ENCODE assay signal across 15 mouse cellular contexts in the genomic region with DNA sequence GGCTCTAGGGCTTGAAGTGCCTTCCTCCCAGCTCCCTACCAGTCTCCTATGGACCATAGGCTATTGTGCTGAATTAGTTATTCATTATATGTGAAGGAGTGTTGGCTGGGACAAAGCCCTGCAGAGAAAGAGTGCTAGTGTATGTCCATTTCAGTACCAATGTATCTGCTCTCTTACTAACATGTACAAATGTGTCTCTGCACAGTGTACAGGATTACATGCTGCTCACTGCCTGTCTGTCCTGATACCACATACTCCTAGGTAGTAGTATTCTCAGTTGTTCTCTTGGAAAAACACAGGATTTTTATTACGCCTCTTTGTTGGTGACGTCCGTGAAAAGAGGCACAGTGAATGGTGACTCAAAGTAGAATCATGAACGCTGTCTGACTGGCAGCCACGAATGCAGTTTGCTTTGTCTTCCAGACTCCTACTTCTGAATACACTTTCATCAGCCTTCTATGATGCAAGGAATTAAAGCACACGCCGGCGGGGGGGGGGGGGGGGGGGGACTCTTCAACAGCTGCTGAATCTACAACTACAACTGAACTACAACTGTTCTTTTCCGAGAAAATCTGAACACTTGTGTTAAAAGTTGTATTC.
DNase-seq lines count a peak whose midpoint lies in the region; ATAC-seq and TF ChIP-seq lines count a peak whose summit lies in the region.
"Had no signal": no experiment of that assay in that cellular context is flagged by ENCODE, and none has a peak within 500 bp of the region (broad histone marks: within the 10 kb centered on the region; RNA-seq: fewer than 3 reads in every experiment).

No protein-coding gene starts in this region.

- no peak overlapping the region for H3K9ac ChIP-seq in hindbrain, embryonic 16.5 days (ENCODE audit: low read depth, low read length)
- no peak overlapping the region for H3K9ac ChIP-seq in forebrain, embryonic 13.5 days
- H3K9ac ChIP-seq in hindbrain, postnatal 0 days (replicated peaks; ENCODE audit: low read length) = no peak overlapping the region
- H3K9ac ChIP-seq: limb, embryonic 13.5 days; liver, embryonic 15.5 days had no signal

- H3K4me2 ChIP-seq in hindbrain, embryonic 16.5 days (ENCODE audit: low read length) = no peak overlapping the region; the same call in 1 of the 2 replicates
- peak overlapping the region; percentile 16 for H3K4me2 ChIP-seq in forebrain, embryonic 13.5 days
- H3K4me2 ChIP-seq in hindbrain, postnatal 0 days (ENCODE audit: low read depth, low read length) = no peak overlapping the region
- H3K4me2 ChIP-seq: limb, embryonic 13.5 days; liver, embryonic 15.5 days had no signal

- DNase-seq in hindbrain, embryonic 10.5 days (ENCODE audit: low spot score) = no peak
- peak; percentile 67 for DNase-seq in NIH3T3 (ENCODE audit: low read depth)
- no peak for DNase-seq in hindbrain, postnatal 0 days (ENCODE audit: low spot score)
- no peak for DNase-seq in left cerebral cortex, postnatal 14 days (ENCODE audit: low spot score in 2 of 2)
- DNase-seq in cerebellum, adult 11-12 months = no peak
- DNase-seq: adrenal gland, postnatal 10 days; cerebellum, postnatal 14 days; heart, postnatal 10 days; right cerebral cortex, postnatal 25 days had no signal

- no peak for ATAC-seq in hindbrain, embryonic 16.5 days
- peak; percentile 57; the same call in 1 of the 2 replicates for ATAC-seq in forebrain, embryonic 13.5 days
- 0 out of 2 replicates have a peak, but pooled peaks have one; percentile 38 for ATAC-seq in hindbrain, postnatal 0 days
- no peak for ATAC-seq in megakaryocyte-erythroid progenitor cell, adult 5-6 weeks (replicated peaks; ENCODE audit: low FRiP score, low TSS enrichment, poor library complexity, severe bottlenecking)

- intact Hi-C loops in left cerebral cortex, postnatal 14 days (cut with DNase I) = no loop called here

- TF ChIP-seq CTCF in hindbrain, postnatal 0 days (IDR thresholded peaks at IDR 0.05; ENCODE audit: low read depth) = no peak

- 37% methylated on average over 9 of the region's 9 CpGs for WGBS in hindbrain, embryonic 10.5 days
- WGBS in hindbrain, embryonic 16.5 days = 23% methylated on average over 9 of the region's 9 CpGs
- 9% methylated on average over 9 of the region's 9 CpGs for WGBS in forebrain, embryonic 13.5 days
- WGBS in hindbrain, postnatal 0 days = 15% methylated on average over 9 of the region's 9 CpGs

- no peaks in the 10 kb centered on the region for H3K9me3 ChIP-seq in hindbrain, embryonic 10.5 days
- H3K9me3 ChIP-seq in hindbrain, embryonic 16.5 days (ENCODE audit: control insufficient read depth, low read length) = no peaks in the 10 kb centered on the region
- H3K9me3 ChIP-seq in forebrain, embryonic 13.5 days (replicated peaks) = no peaks in the 10 kb centered on the region
- H3K9me3 ChIP-seq in hindbrain, postnatal 0 days (ENCODE audit: low read length) = no peaks in the 10 kb centered on the region
- H3K9me3 ChIP-seq: limb, embryonic 13.5 days; liver, embryonic 15.5 days had no signal

- peaks cover 52% of the 10 kb centered on the region for H3K4me1 ChIP-seq in hindbrain, embryonic 10.5 days (replicated peaks)
- peaks cover 33% of the 10 kb centered on the region for H3K4me1 ChIP-seq in hindbrain, embryonic 16.5 days (ENCODE audit: control insufficient read depth, insufficient read depth, low read depth, low read length)
- H3K4me1 ChIP-seq in forebrain, embryonic 13.5 days = peaks cover 57% of the 10 kb centered on the region
- peaks cover 8% of the 10 kb centered on the region; the same call in 1 of the 2 replicates for H3K4me1 ChIP-seq in hindbrain, postnatal 0 days (ENCODE audit: insufficient read depth, low read length)

- H3K27me3 ChIP-seq in hindbrain, embryonic 10.5 days (ENCODE audit: insufficient read depth, poor library complexity, severe bottlenecking) = no peaks in the 10 kb centered on the region
- H3K27me3 ChIP-seq in hindbrain, embryonic 16.5 days (replicated peaks; ENCODE audit: control insufficient read depth, insufficient read depth, low read length) = no peaks in the 10 kb centered on the region
- H3K27me3 ChIP-seq in forebrain, embryonic 13.5 days = no peaks in the 10 kb centered on the region
- no peaks in the 10 kb centered on the region for H3K27me3 ChIP-seq in hindbrain, postnatal 0 days (ENCODE audit: insufficient read depth, low read length)
- H3K27me3 ChIP-seq: limb, embryonic 13.5 days; liver, embryonic 15.5 days had no signal

- H3K27ac ChIP-seq in hindbrain, embryonic 10.5 days = peak overlapping the region; percentile 45; the same call in 1 of the 2 replicates
- H3K27ac ChIP-seq in hindbrain, embryonic 16.5 days (ENCODE audit: low read depth, low read length) = no peak overlapping the region
- H3K27ac ChIP-seq in forebrain, embryonic 13.5 days = 0 out of 2 replicates have a peak overlapping the region, but pooled peaks have one; percentile 0
- no peak overlapping the region for H3K27ac ChIP-seq in hindbrain, postnatal 0 days
- H3K27ac ChIP-seq: limb, embryonic 13.5 days; liver, embryonic 15.5 days had no signal

- H3K36me3 ChIP-seq in hindbrain, embryonic 10.5 days = no peaks in the 10 kb centered on the region
- H3K36me3 ChIP-seq in hindbrain, embryonic 16.5 days (ENCODE audit: control insufficient read depth, insufficient read depth, low read length) = no peaks in the 10 kb centered on the region
- H3K36me3 ChIP-seq in forebrain, embryonic 13.5 days (ENCODE audit: poor library complexity, severe bottlenecking) = no peaks in the 10 kb centered on the region
- H3K36me3 ChIP-seq in hindbrain, postnatal 0 days (ENCODE audit: insufficient read depth, low read length) = no peaks in the 10 kb centered on the region
- H3K36me3 ChIP-seq: limb, embryonic 13.5 days; liver, embryonic 15.5 days had no signal

- no peak overlapping the region for H3K4me3 ChIP-seq in hindbrain, embryonic 10.5 days
- H3K4me3 ChIP-seq in hindbrain, embryonic 16.5 days (ENCODE audit: low read length) = no peak overlapping the region
- H3K4me3 ChIP-seq in forebrain, embryonic 13.5 days = no peak overlapping the region
- H3K4me3 ChIP-seq in hindbrain, postnatal 0 days (ENCODE audit: low read length) = no peak overlapping the region
- H3K4me3 ChIP-seq: erythroblast, embryonic 14.5 days; limb, embryonic 13.5 days; liver, embryonic 15.5 days had no signal

Comparison
In these comparisons a context has a peak if more than half of its experiments do, and no peak if none do; other contexts are left out.
1. H3K27ac ChIP-seq: peak in hindbrain, embryonic 10.5 days (single experiment) and forebrain, embryonic 13.5 days (single experiment); none in hindbrain, embryonic 16.5 days (single experiment) and hindbrain, postnatal 0 days (single experiment).
2. ATAC-seq: peak in forebrain, embryonic 13.5 days (single experiment) and hindbrain, postnatal 0 days (single experiment); none in hindbrain, embryonic 16.5 days (single experiment) and megakaryocyte-erythroid progenitor cell, adult 5-6 weeks (single experiment).